Mouse (Mus musculus) cerebellum, adult 18-20 months (tissue): ENCODE measurements around the gene Gm3532.
"Not testable (repeated sequence)": the region's sequence is repeated elsewhere in the genome, so short reads cannot be mapped to it uniquely, and the experiment has no call there.

Experiments
- DNase-seq, 2 experiments: peaks; one replicate each; pipeline ENCODE4 v3.0.0; 2021

The Gm3532 gene

DNA sequence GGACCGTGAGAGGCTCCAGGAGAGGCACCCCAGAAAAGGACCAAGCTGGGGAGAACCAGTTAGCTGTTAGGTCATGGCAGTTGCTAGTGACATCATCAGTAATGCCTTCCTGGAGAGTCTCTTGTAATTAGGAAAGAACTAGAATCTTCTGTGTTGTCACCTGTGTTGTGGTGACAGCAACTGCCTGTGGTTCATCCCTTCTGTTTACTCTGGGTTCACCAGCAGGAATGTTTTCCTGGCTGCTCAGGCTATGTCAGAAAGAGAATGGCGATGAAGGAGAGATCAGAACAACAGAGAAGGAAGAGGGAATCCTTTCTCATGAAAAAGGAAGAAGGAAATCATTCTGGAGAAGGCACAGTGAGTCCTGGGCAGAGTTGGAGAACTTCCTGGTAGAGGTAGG lies at the start of gene Gm3532:
Gene Gm3532, plus strand, starts transcription at position 301 of the 400 bp plus-strand sequence.
- DNase-seq: not testable (repeated sequence)

DNA sequence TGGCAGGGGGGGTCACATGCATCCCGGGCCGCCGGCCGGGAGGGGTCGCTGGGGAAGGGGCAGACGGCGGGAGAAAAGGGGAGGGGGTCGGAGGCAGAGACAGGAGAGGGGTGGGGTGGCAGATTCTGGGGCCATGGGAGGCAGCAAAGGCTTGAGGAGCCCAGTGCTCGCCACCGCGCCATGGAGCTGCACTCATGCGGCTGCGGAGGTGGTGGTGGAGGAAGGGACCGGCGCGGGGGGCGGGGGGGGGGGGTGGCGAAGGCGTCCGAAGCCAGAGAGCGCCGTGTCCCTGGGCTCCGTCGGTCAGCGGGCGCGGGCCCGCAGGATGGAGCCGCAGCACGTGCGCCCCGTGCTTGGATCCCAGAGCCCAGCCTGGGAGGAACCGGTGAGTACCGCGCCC lies 36.9 kb upstream of the Gm3532 start, which contains the start of gene Gm3488:
Gene Gm3488, plus strand, starts transcription at position 301 of the 400 bp plus-strand sequence.
- DNase-seq: not testable (repeated sequence)
